Mouse (Mus musculus): Measurements from ENCODE around the gene Sema6d. TPM values are rescaled to one million over a fixed set of nuclear protein-coding genes. Genes with fewer than 3 reads are reported as not detected.

The Sema6d gene
- total and polyA plus RNA-seq, 2 experiments from 2014 or later: 31.2 to 90.0 TPM

GRCm38 (mm10) chr2:124605341-124605740, 515.6 kb downstream of the Sema6d start:
- Histone ChIP-seq H3K4me2 (ENCODE audit: low read depth, low read length) (no peak overlapping the region), H3K4me1 (ENCODE audit: insufficient read depth, low read length) (peaks cover 3% of the 10 kb centered on the region; the same call in 1 of the 2 replicates)
- no peak for ATAC-seq

GRCm38 (mm10) chr2:124607986-124608385, 518.2 kb downstream of the Sema6d start:
- Histone ChIP-seq H3K9ac (replicated peaks; ENCODE audit: low read length) (no peak overlapping the region), H3K4me3 (ENCODE audit: low read length) (no peak overlapping the region), H3K4me2 (ENCODE audit: low read depth, low read length) (no peak overlapping the region), H3K4me1 (ENCODE audit: insufficient read depth, low read length) (no peaks in the 10 kb centered on the region; the same call in 1 of the 2 replicates), H3K9me3 (ENCODE audit: low read length) (no peaks in the 10 kb centered on the region), H3K27ac (no peak overlapping the region), H3K27me3 (ENCODE audit: insufficient read depth, low read length) (no peaks in the 10 kb centered on the region), H3K36me3 (ENCODE audit: insufficient read depth, low read length) (no peaks in the 10 kb centered on the region)
- no peak for TF ChIP-seq CTCF (IDR thresholded peaks at IDR 0.05; ENCODE audit: low read depth)
- 62% methylated on average over 5 of the region's 5 CpGs for WGBS
- ATAC-seq: no peak
- no peak for DNase-seq (ENCODE audit: low spot score)

More at GRCm38 (mm10) chr2:124605341-124605740, 515.6 kb downstream of the Sema6d start:
- no peak overlapping the region for H3K27ac ChIP-seq
- peak; percentile 68 for DNase-seq (ENCODE audit: low spot score)
- H3K9ac ChIP-seq (replicated peaks; ENCODE audit: low read length): no peak overlapping the region
- H3K36me3 ChIP-seq (ENCODE audit: insufficient read depth, low read length): no peaks in the 10 kb centered on the region
- H3K27me3 ChIP-seq (ENCODE audit: insufficient read depth, low read length): no peaks in the 10 kb centered on the region
- H3K9me3 ChIP-seq (ENCODE audit: low read length): no peaks in the 10 kb centered on the region
- WGBS: 82% methylated on average over 1 of the region's 1 CpGs
- H3K4me3 ChIP-seq (ENCODE audit: low read length): no peak overlapping the region
- peak; percentile 68 for TF ChIP-seq CTCF (IDR thresholded peaks at IDR 0.05; ENCODE audit: low read depth)

- WGBS: 50% methylated on average over 4 of the region's 4 CpGs
- Histone ChIP-seq H3K4me3 (ENCODE audit: low read length) (peak overlapping the region; percentile 94; the same call in 1 of the 2 replicates), H3K27ac (no peak overlapping the region), H3K9me3 (ENCODE audit: low read length) (no peaks in the 10 kb centered on the region), H3K4me1 (ENCODE audit: insufficient read depth, low read length) (peaks cover 2% of the 10 kb centered on the region; the same call in 1 of the 2 replicates), H3K36me3 (ENCODE audit: insufficient read depth, low read length) (no peaks in the 10 kb centered on the region), H3K27me3 (ENCODE audit: insufficient read depth, low read length) (no peaks in the 10 kb centered on the region), H3K9ac (replicated peaks; ENCODE audit: low read length) (no peak overlapping the region), H3K4me2 (ENCODE audit: low read depth, low read length) (peak overlapping the region; percentile 83; the same call in 1 of the 2 replicates)
- ATAC-seq (no peak), DNase-seq (ENCODE audit: low spot score) (peak; percentile 37)
- no peak for TF ChIP-seq CTCF (IDR thresholded peaks at IDR 0.05; ENCODE audit: low read depth)
Observed at GRCm38 (mm10) chr2:124608546-124608945, 518.8 kb downstream of the Sema6d start.

- Histone ChIP-seq H3K4me3 (ENCODE audit: low read length) (peak overlapping the region; percentile 94), H3K4me1 (ENCODE audit: insufficient read depth, low read length) (peaks cover 7% of the 10 kb centered on the region; the same call in 1 of the 2 replicates), H3K27me3 (ENCODE audit: insufficient read depth, low read length) (no peaks in the 10 kb centered on the region), H3K36me3 (ENCODE audit: insufficient read depth, low read length) (no peaks in the 10 kb centered on the region), H3K9me3 (ENCODE audit: low read length) (no peaks in the 10 kb centered on the region), H3K27ac (peak overlapping the region; percentile 93), H3K4me2 (ENCODE audit: low read depth, low read length) (peak overlapping the region; percentile 83), H3K9ac (replicated peaks; ENCODE audit: low read length) (no peak overlapping the region)
- TF ChIP-seq CTCF (IDR thresholded peaks at IDR 0.05; ENCODE audit: low read depth): no peak
- no peak for DNase-seq (ENCODE audit: low spot score)
- no peak for ATAC-seq
- WGBS: 15% methylated on average over 5 of the region's 5 CpGs
Observed at GRCm38 (mm10) chr2:124609014-124609413, 519.2 kb downstream of the Sema6d start.

- Histone ChIP-seq H3K27me3 (ENCODE audit: insufficient read depth, low read length) (no peaks in the 10 kb centered on the region), H3K9me3 (ENCODE audit: low read length) (no peaks in the 10 kb centered on the region), H3K4me2 (ENCODE audit: low read depth, low read length) (peak overlapping the region; percentile 83), H3K4me3 (ENCODE audit: low read length) (peak overlapping the region; percentile 94), H3K27ac (peak overlapping the region; percentile 93), H3K9ac (replicated peaks; ENCODE audit: low read length) (peak overlapping the region; percentile 84), H3K4me1 (ENCODE audit: insufficient read depth, low read length) (peaks cover 7% of the 10 kb centered on the region; the same call in 1 of the 2 replicates), H3K36me3 (ENCODE audit: insufficient read depth, low read length) (no peaks in the 10 kb centered on the region)
- ATAC-seq: peak; percentile 85
- peak; percentile 80 for DNase-seq (ENCODE audit: low spot score)
- TF ChIP-seq CTCF (IDR thresholded peaks at IDR 0.05; ENCODE audit: low read depth): peak; percentile 20; the same call in 1 of the 2 replicates
- under 1% methylated on average over 76 of the region's 80 CpGs for WGBS
Observed at GRCm38 (mm10) chr2:124609711-124610585, 520.2 kb downstream of the Sema6d start.

DNA sequence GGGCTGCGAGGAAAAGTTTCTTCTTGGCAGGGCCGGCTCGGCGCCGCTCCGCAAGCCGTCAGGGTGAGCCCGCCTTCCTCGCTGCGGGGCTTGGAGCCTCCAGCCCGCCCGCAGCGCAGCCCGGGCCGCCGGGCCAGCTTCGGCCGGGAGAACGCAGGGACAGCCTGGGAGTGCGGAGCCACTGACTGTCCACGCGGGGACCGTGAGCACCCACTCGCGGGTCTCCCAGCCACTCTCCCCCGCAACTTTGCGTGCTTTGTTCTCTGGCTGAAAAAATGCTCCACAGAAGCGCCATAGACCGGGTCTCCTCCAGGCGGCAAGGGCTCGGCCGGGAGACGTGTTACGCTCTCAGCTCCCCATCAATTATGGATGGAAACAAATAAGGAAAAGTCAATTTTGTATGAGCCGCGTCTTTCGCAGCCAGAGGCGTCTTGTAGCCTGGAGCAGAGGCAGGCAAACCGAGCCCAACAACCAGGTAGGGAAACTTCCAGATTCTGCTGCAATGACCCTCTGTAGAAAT, 520.9 kb downstream of the Sema6d start:
- no peaks in the 10 kb centered on the region for H3K9me3 ChIP-seq (ENCODE audit: low read length)
- H3K36me3 ChIP-seq (ENCODE audit: insufficient read depth, low read length): no peaks in the 10 kb centered on the region
- H3K9ac ChIP-seq (replicated peaks; ENCODE audit: low read length): peak overlapping the region; percentile 84
- H3K4me1 ChIP-seq (ENCODE audit: insufficient read depth, low read length): peaks cover 7% of the 10 kb centered on the region; the same call in 1 of the 2 replicates
- DNase-seq (ENCODE audit: low spot score) (peak; percentile 49), ATAC-seq (peak; percentile 46)
- peak overlapping the region; percentile 93 for H3K27ac ChIP-seq
- H3K4me2 ChIP-seq (ENCODE audit: low read depth, low read length): peak overlapping the region; percentile 83
- H3K27me3 ChIP-seq (ENCODE audit: insufficient read depth, low read length): no peaks in the 10 kb centered on the region
- H3K4me3 ChIP-seq (ENCODE audit: low read length): peak overlapping the region; percentile 94
- under 1% methylated on average over 33 of the region's 39 CpGs for WGBS
- peak; percentile 25; the same call in 1 of the 2 replicates for TF ChIP-seq CTCF (IDR thresholded peaks at IDR 0.05; ENCODE audit: low read depth)

All from hindbrain, postnatal 0 days (tissue).